35 mouse cellular contexts compared by ENCODE assay signal in genomic region chr3:92568752-92569151, GRCm38 (mm10). TPM values are rescaled to one million over a fixed set of nuclear protein-coding genes. Genes with fewer than 3 reads are reported as not detected.
DNase-seq lines count a peak whose midpoint lies in the region; ATAC-seq and TF ChIP-seq lines count a peak whose summit lies in the region.
"Had no signal": no experiment of that assay in that cellular context is flagged by ENCODE, and none has a peak within 500 bp of the region (broad histone marks: within the 10 kb centered on the region; RNA-seq: fewer than 3 reads in every experiment).

No protein-coding gene starts in this region.

- TF ChIP-seq CTCF in lung, adult 2 months (IDR thresholded peaks at IDR 0.05; ENCODE audit: insufficient read depth, low read length), result no peak
- TF ChIP-seq CTCF in lung, postnatal 0 days (IDR thresholded peaks at IDR 0.05), result no peak
- TF ChIP-seq CTCF in gastrocnemius, adult 2 months (IDR thresholded peaks at IDR 0.05), result no peak

- WGBS in lung, adult 2 months, result 74% methylated on average over 2 of the region's 2 CpGs
- 52% methylated on average over 2 of the region's 2 CpGs for WGBS in lung, postnatal 0 days

- ATAC-seq in lung, postnatal 0 days, result peak; percentile 73
- ATAC-seq: forebrain, embryonic 14.5 days; forebrain, postnatal 0 days; Patski had no signal

- peak; percentile 86 for TF ChIP-seq EP300 in lung, postnatal 0 days (IDR thresholded peaks at IDR 0.05)

- TF ChIP-seq POLR2A in lung, adult 2 months (IDR thresholded peaks at IDR 0.05; ENCODE audit: borderline replicate concordance, extremely low read depth, low read depth, low read length), result no peak

- no peak overlapping the region for H3K4me3 ChIP-seq in lung, adult 2 months (replicated peaks; ENCODE audit: extremely low read depth, low read depth, low read length)
- no peak overlapping the region for H3K4me3 ChIP-seq in lung, postnatal 0 days (ENCODE audit: low read depth, low read length)
- H3K4me3 ChIP-seq in gastrocnemius, adult 2 months, result no peak overlapping the region
- H3K4me3 ChIP-seq: embryonic facial prominence, embryonic 12.5 days; embryonic facial prominence, embryonic 15.5 days; heart, embryonic 12.5 days; heart, embryonic 15.5 days; hindbrain, embryonic 12.5 days; hindbrain, embryonic 15.5 days had no signal

- no peak overlapping the region for H3K9ac ChIP-seq in lung, postnatal 0 days (replicated peaks; ENCODE audit: low read depth)
- H3K9ac ChIP-seq: embryonic facial prominence, embryonic 12.5 days; embryonic facial prominence, embryonic 15.5 days; forebrain, postnatal 0 days; heart, embryonic 12.5 days; heart, embryonic 15.5 days; hindbrain, embryonic 12.5 days; hindbrain, embryonic 15.5 days had no signal

- intact Hi-C loops in gastrocnemius, adult 2 months (cut with DNase I), result no loop called here
- intact Hi-C loops in heart, postnatal 14 days (cut with DNase I), result no loop called here

- no peak overlapping the region for H3K27ac ChIP-seq in lung, postnatal 0 days (ENCODE audit: low read length)
- no peak overlapping the region for H3K27ac ChIP-seq in gastrocnemius, adult 2 months
- H3K27ac ChIP-seq: embryonic facial prominence, embryonic 12.5 days; embryonic facial prominence, embryonic 15.5 days; heart, embryonic 15.5 days; hindbrain, embryonic 12.5 days; hindbrain, embryonic 15.5 days had no signal

- H3K4me1 ChIP-seq in lung, adult 2 months (ENCODE audit: control insufficient read depth, insufficient read depth, low read length), result no peaks in the 10 kb centered on the region
- H3K4me1 ChIP-seq in lung, postnatal 0 days (ENCODE audit: insufficient read depth, low read depth, low read length), result no peaks in the 10 kb centered on the region
- H3K4me1 ChIP-seq: embryonic facial prominence, embryonic 12.5 days; embryonic facial prominence, embryonic 15.5 days; heart, embryonic 15.5 days; hindbrain, embryonic 12.5 days; hindbrain, embryonic 15.5 days had no signal

- no peaks in the 10 kb centered on the region for H3K36me3 ChIP-seq in lung, postnatal 0 days (ENCODE audit: insufficient read depth, low read length)
- H3K36me3 ChIP-seq: embryonic facial prominence, embryonic 12.5 days; embryonic facial prominence, embryonic 15.5 days; G1E; heart, embryonic 12.5 days; heart, embryonic 15.5 days; hindbrain, embryonic 12.5 days; hindbrain, embryonic 15.5 days had no signal

- DNase-seq in lung, adult 2 months, result peak; percentile 33
- DNase-seq in lung, postnatal 0 days (ENCODE audit: low spot score), result peak; percentile 57
- DNase-seq in lung, postnatal 25 days (ENCODE audit: low spot score), result peak; percentile 35
- no peak for DNase-seq in right cerebral cortex, postnatal 4 days
- DNase-seq in gastrocnemius, adult 2 months, result no peak
- no peak for DNase-seq in heart, postnatal 14 days
- DNase-seq in neural tube, embryonic 10.5 days (ENCODE audit: extremely low spot score, low spot score), result no peak
- DNase-seq: adrenal gland, postnatal 10 days; B cell, adult 2 months; cerebellum, adult 11 months; cerebellum, adult 2 months; cerebellum, adult 9-11 months; cerebellum, postnatal 25 days; forebrain, postnatal 0 days; gastrocnemius, postnatal 25 days; heart, adult 18-20 months; heart, postnatal 10 days had no signal

- no peak overlapping the region for H3K4me2 ChIP-seq in lung, postnatal 0 days (replicated peaks; ENCODE audit: low read depth, low read length)
- H3K4me2 ChIP-seq: embryonic facial prominence, embryonic 12.5 days; embryonic facial prominence, embryonic 15.5 days; heart, embryonic 12.5 days; heart, embryonic 15.5 days; hindbrain, embryonic 12.5 days; hindbrain, embryonic 15.5 days had no signal

- no peaks in the 10 kb centered on the region for H3K9me3 ChIP-seq in lung, postnatal 0 days (ENCODE audit: low read length)
- H3K9me3 ChIP-seq: embryonic facial prominence, embryonic 12.5 days; embryonic facial prominence, embryonic 15.5 days; G1E; heart, embryonic 12.5 days; heart, embryonic 15.5 days; hindbrain, embryonic 12.5 days; hindbrain, embryonic 15.5 days had no signal

- no peaks in the 10 kb centered on the region for H3K27me3 ChIP-seq in lung, postnatal 0 days (replicated peaks; ENCODE audit: insufficient read depth, low read length)
- H3K27me3 ChIP-seq: CH12.LX; embryonic facial prominence, embryonic 12.5 days; embryonic facial prominence, embryonic 15.5 days; heart, embryonic 12.5 days; heart, embryonic 15.5 days; hindbrain, embryonic 12.5 days; hindbrain, embryonic 15.5 days had no signal

RNA-seq across cellular contexts. Expression of gene Ivl, which starts 4.8 kb away (rescaled TPM):
- polyA plus RNA-seq in lung, adult 2 months (2012; rRNA removed), result 0.16 and 0.24 TPM in 2 replicates
- polyA plus RNA-seq in lung, postnatal 0 days (2015; fragmentation: Nextera tagmentation; extraction: Ambion mirVana), result 2.2 and 3.4 TPM in 2 replicates
- not detected for total RNA-seq in gastrocnemius, adult 2 months (2021)
- not detected for total RNA-seq in heart, postnatal 14 days (2021)
- total RNA-seq: adrenal gland, adult 18-20 months; adrenal gland, postnatal 10 days; adrenal gland, postnatal 4 days; common myeloid progenitor, adult 5-6 weeks; forebrain, postnatal 0 days; gastrocnemius, adult 8-10 months; gastrocnemius, postnatal 25 days; heart, adult 18-20 months; heart, postnatal 10 days; hematopoietic stem cell, adult 5-6 weeks had no signal
- polyA plus RNA-seq: cerebellum, adult 2 months; embryonic facial prominence, embryonic 12.5 days; forebrain, embryonic 11.5 days; forebrain, embryonic 14.5 days; forebrain, postnatal 0 days; frontal cortex, adult 2 months; G1E; gonadal fat pad, adult 2 months; heart, embryonic 12.5 days; heart, embryonic 15.5 days; hindbrain, embryonic 15.5 days; Patski had no signal

RNA-seq across cellular contexts. Expression of gene Smcp, which starts 20.0 kb away (rescaled TPM):
- 0.92 TPM in 1 of 2 replicates, not detected in the other for polyA plus RNA-seq in lung, adult 2 months (2012; rRNA removed)
- not detected in 2 replicates for polyA plus RNA-seq in lung, postnatal 0 days (2015; fragmentation: Nextera tagmentation; extraction: Ambion mirVana)
- total RNA-seq in gastrocnemius, adult 2 months (2021), result not detected
- not detected for total RNA-seq in heart, postnatal 14 days (2021)
- total RNA-seq: adrenal gland, adult 18-20 months; adrenal gland, postnatal 10 days; adrenal gland, postnatal 4 days; CH12.LX; common myeloid progenitor, adult 5-6 weeks; forebrain, postnatal 0 days; G1E; gastrocnemius, adult 8-10 months; gastrocnemius, postnatal 25 days; heart, adult 18-20 months; heart, postnatal 10 days; hematopoietic stem cell, adult 5-6 weeks had no signal
- polyA plus RNA-seq: cerebellum, adult 2 months; embryonic facial prominence, embryonic 12.5 days; embryonic facial prominence, embryonic 15.5 days; forebrain, embryonic 11.5 days; forebrain, embryonic 14.5 days; forebrain, postnatal 0 days; frontal cortex, adult 2 months; G1E; heart, embryonic 12.5 days; heart, embryonic 15.5 days; hindbrain, embryonic 12.5 days; hindbrain, embryonic 15.5 days; Patski had no signal

RNA-seq across cellular contexts. Expression of gene 2310046K23Rik, which starts 34.4 kb away (rescaled TPM):
- 2.3 TPM in 1 of 2 replicates, not detected in the other for polyA plus RNA-seq in lung, adult 2 months (2012; rRNA removed)
- not detected in 2 replicates for polyA plus RNA-seq in lung, postnatal 0 days (2015; fragmentation: Nextera tagmentation; extraction: Ambion mirVana)
- not detected for total RNA-seq in gastrocnemius, adult 2 months (2021)
- total RNA-seq in heart, postnatal 14 days (2021), result not detected
- total RNA-seq: adrenal gland, adult 18-20 months; adrenal gland, postnatal 10 days; adrenal gland, postnatal 4 days; CH12.LX; common myeloid progenitor, adult 5-6 weeks; forebrain, postnatal 0 days; G1E; gastrocnemius, adult 8-10 months; gastrocnemius, postnatal 25 days; heart, adult 18-20 months; heart, postnatal 10 days; hematopoietic stem cell, adult 5-6 weeks had no signal
- polyA plus RNA-seq: cerebellum, adult 2 months; embryonic facial prominence, embryonic 12.5 days; forebrain, embryonic 11.5 days; forebrain, embryonic 14.5 days; forebrain, postnatal 0 days; frontal cortex, adult 2 months; G1E; gonadal fat pad, adult 2 months; heart, embryonic 12.5 days; heart, embryonic 15.5 days; hindbrain, embryonic 12.5 days; hindbrain, embryonic 15.5 days; Patski had no signal

RNA-seq across cellular contexts. Expression of gene 2210017I01Rik, which starts 38.5 kb away (rescaled TPM):
- polyA plus RNA-seq in lung, adult 2 months (2012; rRNA removed), result 1.3 TPM in 1 of 2 replicates, not detected in the other
- polyA plus RNA-seq in lung, postnatal 0 days (2015; fragmentation: Nextera tagmentation; extraction: Ambion mirVana), result not detected in 2 replicates
- total RNA-seq in gastrocnemius, adult 2 months (2021), result not detected
- not detected for total RNA-seq in heart, postnatal 14 days (2021)
- total RNA-seq: adrenal gland, adult 18-20 months; adrenal gland, postnatal 10 days; adrenal gland, postnatal 4 days; CH12.LX; common myeloid progenitor, adult 5-6 weeks; forebrain, postnatal 0 days; G1E; gastrocnemius, adult 8-10 months; gastrocnemius, postnatal 25 days; heart, adult 18-20 months; heart, postnatal 10 days; hematopoietic stem cell, adult 5-6 weeks had no signal
- polyA plus RNA-seq: cerebellum, adult 2 months; embryonic facial prominence, embryonic 12.5 days; forebrain, embryonic 11.5 days; forebrain, embryonic 14.5 days; forebrain, postnatal 0 days; frontal cortex, adult 2 months; G1E; gonadal fat pad, adult 2 months; heart, embryonic 12.5 days; heart, embryonic 15.5 days; hindbrain, embryonic 12.5 days; hindbrain, embryonic 15.5 days; Patski had no signal

RNA-seq across cellular contexts. Expression of gene Lce6a, which starts 52.7 kb away (rescaled TPM):
- not detected in 2 replicates for polyA plus RNA-seq in lung, adult 2 months (2012; rRNA removed)
- not detected in 2 replicates for polyA plus RNA-seq in lung, postnatal 0 days (2015; fragmentation: Nextera tagmentation; extraction: Ambion mirVana)
- not detected for total RNA-seq in gastrocnemius, adult 2 months (2021)
- not detected for total RNA-seq in heart, postnatal 14 days (2021)
- total RNA-seq: adrenal gland, adult 18-20 months; adrenal gland, postnatal 10 days; adrenal gland, postnatal 4 days; CH12.LX; common myeloid progenitor, adult 5-6 weeks; forebrain, postnatal 0 days; G1E; gastrocnemius, adult 8-10 months; gastrocnemius, postnatal 25 days; heart, adult 18-20 months; heart, postnatal 10 days; hematopoietic stem cell, adult 5-6 weeks had no signal
- polyA plus RNA-seq: cerebellum, adult 2 months; embryonic facial prominence, embryonic 12.5 days; forebrain, embryonic 11.5 days; forebrain, embryonic 14.5 days; forebrain, postnatal 0 days; frontal cortex, adult 2 months; G1E; heart, embryonic 12.5 days; heart, embryonic 15.5 days; hindbrain, embryonic 12.5 days; hindbrain, embryonic 15.5 days; Patski had no signal

Comparison
In these comparisons a context has a peak if more than half of its experiments do, and no peak if none do; other contexts are left out.
1. DNase-seq: peak in lung, adult 2 months (single experiment), lung, postnatal 0 days (single experiment) and lung, postnatal 25 days (single experiment); none in right cerebral cortex, postnatal 4 days (single experiment), gastrocnemius, adult 2 months (single experiment), heart, postnatal 14 days (0 of 2) and neural tube, embryonic 10.5 days (single experiment).